Mouse (Mus musculus) thymus, adult 2 months (tissue): ENCODE results near the gene Fhad1. TPM values are rescaled to one million over a fixed set of nuclear protein-coding genes. Genes with fewer than 3 reads are reported as not detected.

Source experiments
- DNase-seq: peaks from one replicate; pipeline ENCODE4 v3.0.0; 2021
- H3K27ac ChIP-seq: fragments of 200-500 bp; 2 replicates; pipeline ENCODE4 v1.5.1; 2012; ENCODE audit warnings: low read length, control low read depth; ENCODE audit not compliant: control insufficient read depth, insufficient read depth
- H3K27me3 ChIP-seq: fragments of 200-500 bp; 2 replicates; pipeline ENCODE4 v1.6.1; 2012; ENCODE audit warnings: mild to moderate bottlenecking, low read length, moderate library complexity, mixed read lengths; ENCODE audit not compliant: control insufficient read depth, insufficient read depth
- H3K36me3 ChIP-seq: fragments of 200-500 bp; 2 replicates; pipeline ENCODE4 v1.6.1; 2012; ENCODE audit warnings: mild to moderate bottlenecking, low read length, moderate library complexity; ENCODE audit not compliant: control insufficient read depth, insufficient read depth
- H3K4me1 ChIP-seq: fragments of 200-500 bp; replicated peaks from 2 replicates; pipeline ENCODE4 v1.6.1; 2012; ENCODE audit warnings: low read length; ENCODE audit not compliant: control insufficient read depth, insufficient read depth
- H3K4me3 ChIP-seq: fragments of 200-500 bp; 2 replicates; pipeline ENCODE4 v1.5.1; 2012; ENCODE audit warnings: mild to moderate bottlenecking, low read length, control low read depth, moderate library complexity; ENCODE audit not compliant: control insufficient read depth, insufficient read depth
- CTCF ChIP-seq: fragments of 200-500 bp; IDR thresholded peaks from 2 replicates; pipeline ENCODE4 v1.5.1; 2012; ENCODE audit warnings: mild to moderate bottlenecking, control low read depth, low read length, moderate library complexity, borderline replicate concordance; ENCODE audit not compliant: control insufficient read depth, poor library complexity, insufficient read depth; ENCODE audit errors: extremely low read depth
- POLR2A ChIP-seq: fragments of 200-500 bp; IDR thresholded peaks from 2 replicates; pipeline ENCODE4 v1.6.1; 2012; ENCODE audit warnings: mild to moderate bottlenecking, low read length, control low read depth, moderate library complexity; ENCODE audit not compliant: control insufficient read depth, poor library complexity, insufficient read depth; ENCODE audit errors: extremely low read depth
- WGBS: fragments of 180-500 bp; shearing (Covaris S2); methylation state at CpG from one replicate; pipeline ENCODE4 v1.1.7; 2018; 5-methylcytosine and 5-hydroxymethylcytosine counted together
- polyA plus RNA-seq: library from polyadenylated mRNA; depleted of rRNA; stranded (reverse); fragments of >200 nt; gene quantifications from 2 replicates; pipeline ENCODE4 v1.2.3, GENCODE M21; 2012

The Fhad1 gene
- polyA plus RNA-seq, 1 experiment = 1.1 TPM

DNA sequence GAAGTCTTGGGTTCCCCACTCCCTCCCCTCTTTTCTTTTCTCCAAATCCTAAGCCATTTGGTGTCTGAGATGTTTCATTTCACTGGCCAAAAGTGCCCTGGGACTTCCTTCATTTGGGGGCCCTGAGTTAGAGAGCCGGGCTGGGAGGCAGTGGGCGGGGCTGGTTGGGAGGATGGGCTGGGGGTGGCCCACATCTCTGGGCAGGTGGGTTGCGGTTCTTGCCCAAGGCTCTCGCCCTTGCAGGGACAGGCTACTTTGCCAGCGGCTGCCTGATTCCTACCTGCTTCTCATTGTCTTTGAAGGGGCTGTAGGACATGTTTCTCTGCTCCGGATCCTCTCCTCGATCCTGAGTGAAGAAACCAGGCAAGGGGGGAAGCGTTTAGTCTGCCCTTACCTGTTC, 116.0 kb downstream of the Fhad1 start:
- Histone ChIP-seq H3K27me3 (no peaks in the 10 kb centered on the region), H3K4me1 (no peaks in the 10 kb centered on the region), H3K36me3 (no peaks in the 10 kb centered on the region), H3K27ac (no peak overlapping the region), H3K4me3 (no peak overlapping the region)
- no peak for DNase-seq
- TF ChIP-seq CTCF (no peak), POLR2A (no peak)
- WGBS = 90% methylated on average over 8 of the region's 8 CpGs

DNA sequence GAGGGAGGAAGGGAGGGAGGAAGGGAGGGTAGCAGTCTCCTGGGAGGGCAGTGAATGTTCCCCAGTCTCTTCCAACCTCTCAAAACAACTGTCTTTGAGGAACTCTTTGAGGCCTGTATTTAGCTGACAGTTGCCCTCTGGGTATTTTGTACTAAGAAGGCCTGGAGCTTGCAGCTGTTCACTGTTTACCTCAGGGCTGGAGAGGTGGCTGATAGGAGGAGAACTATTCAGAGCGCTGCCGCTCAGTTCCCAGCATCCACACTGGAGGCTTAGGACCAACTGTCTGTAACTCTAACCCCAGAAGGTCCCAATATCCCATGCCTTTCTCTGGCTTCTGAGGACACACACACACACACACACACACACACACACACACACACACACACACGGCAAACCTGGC, 117.0 kb downstream of the Fhad1 start:
- no peaks in the 10 kb centered on the region for H3K36me3 ChIP-seq
- H3K4me3 ChIP-seq = no peak overlapping the region
- 70% methylated on average over 3 of the region's 3 CpGs for WGBS
- H3K27ac ChIP-seq = no peak overlapping the region
- no peaks in the 10 kb centered on the region for H3K4me1 ChIP-seq
- no peak for DNase-seq
- TF ChIP-seq POLR2A (no peak), CTCF (no peak)
- H3K27me3 ChIP-seq = no peaks in the 10 kb centered on the region

DNA sequence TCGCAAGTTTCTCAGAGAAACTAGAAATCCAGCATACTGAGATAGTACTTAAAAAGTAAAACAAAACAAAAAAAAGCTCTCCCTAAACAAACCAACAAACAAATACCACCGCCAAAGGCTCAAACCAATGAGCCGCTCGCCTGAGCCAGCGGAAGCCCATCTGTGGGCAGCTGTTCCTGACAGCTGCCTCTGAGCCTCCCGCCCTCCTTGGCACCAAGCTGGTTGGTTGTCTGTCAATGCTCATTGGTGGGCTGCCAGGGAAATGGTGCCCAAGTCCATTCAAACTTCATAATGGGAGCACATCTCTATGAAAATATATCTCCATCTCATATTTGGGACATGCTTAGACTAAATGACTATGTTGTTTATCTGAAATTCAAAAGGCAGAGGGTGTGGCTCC, 117.7 kb downstream of the Fhad1 start:
- Histone ChIP-seq H3K27me3 (no peaks in the 10 kb centered on the region), H3K27ac (no peak overlapping the region)

DNA sequence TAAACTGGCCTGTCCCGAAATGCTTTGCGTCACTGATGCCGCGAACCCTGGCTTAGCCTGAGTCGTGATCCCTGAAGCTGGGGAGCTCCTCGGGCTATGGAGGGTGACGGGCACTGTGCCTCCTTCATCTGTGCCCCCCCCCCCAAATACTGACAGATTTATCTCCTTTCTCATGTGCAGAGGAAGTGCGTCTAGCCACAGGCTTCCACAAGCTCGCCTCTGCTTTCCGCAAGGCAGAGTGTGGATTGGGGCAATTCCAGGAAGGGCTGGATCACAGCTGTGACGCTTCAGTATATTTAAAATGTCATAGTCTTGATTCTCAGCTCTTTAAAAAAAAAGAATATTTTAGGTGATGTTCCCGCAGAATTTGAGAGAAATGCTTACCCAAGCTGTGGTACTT, 119.1 kb downstream of the Fhad1 start:
- no peaks in the 10 kb centered on the region for H3K36me3 ChIP-seq
- no peak overlapping the region for H3K4me3 ChIP-seq
- no peak for DNase-seq
- no peak overlapping the region for H3K27ac ChIP-seq
- H3K4me1 ChIP-seq = no peaks in the 10 kb centered on the region
- no peaks in the 10 kb centered on the region for H3K27me3 ChIP-seq
- WGBS = 13% methylated on average over 12 of the region's 12 CpGs
- no peak for TF ChIP-seq CTCF
- no peak for TF ChIP-seq POLR2A

More for the DNA sequence above, 117.7 kb downstream of the Fhad1 start:
- WGBS = 79% methylated on average over 6 of the region's 6 CpGs
- Histone ChIP-seq H3K36me3 (no peaks in the 10 kb centered on the region), H3K4me1 (no peaks in the 10 kb centered on the region), H3K4me3 (no peak overlapping the region)
- DNase-seq = no peak
- TF ChIP-seq CTCF = no peak
- TF ChIP-seq POLR2A = no peak

DNA sequence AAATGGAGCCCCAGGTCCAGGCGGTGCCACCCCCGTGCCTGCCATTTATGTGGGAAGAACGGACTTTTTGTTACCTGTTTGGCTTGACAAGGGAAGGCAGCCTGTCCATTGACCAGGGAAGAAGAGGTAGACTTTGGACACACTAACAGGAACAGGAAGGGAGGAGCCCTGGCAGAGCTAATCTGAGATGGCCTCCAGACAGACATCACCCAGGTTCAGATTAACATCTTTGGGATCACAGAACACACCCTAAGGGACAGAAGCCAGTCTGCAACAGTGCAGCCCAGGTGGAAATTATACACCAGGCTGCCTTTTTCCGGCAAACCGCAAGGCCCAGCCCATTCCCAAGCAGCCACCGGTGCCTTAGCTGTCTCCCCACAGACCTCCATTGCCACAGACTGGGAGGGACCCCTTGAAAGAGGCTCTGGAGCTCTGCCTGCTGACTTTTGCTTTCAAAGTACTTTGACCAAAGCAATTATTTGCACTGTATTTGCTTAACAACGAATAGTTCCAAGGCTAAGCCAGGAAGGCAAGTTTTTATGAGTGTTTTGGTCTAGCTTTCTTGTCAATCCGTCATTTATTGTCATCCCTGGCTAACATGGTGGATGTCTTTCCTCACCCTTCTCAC, 121.6 kb downstream of the Fhad1 start:
- Histone ChIP-seq H3K36me3 (no peaks in the 10 kb centered on the region), H3K27me3 (no peaks in the 10 kb centered on the region), H3K27ac (no peak overlapping the region), H3K4me3 (no peak overlapping the region), H3K4me1 (no peaks in the 10 kb centered on the region)
- DNase-seq = no peak
- no peak for TF ChIP-seq POLR2A
- no peak for TF ChIP-seq CTCF
- WGBS = 91% methylated on average over 8 of the region's 8 CpGs

DNA sequence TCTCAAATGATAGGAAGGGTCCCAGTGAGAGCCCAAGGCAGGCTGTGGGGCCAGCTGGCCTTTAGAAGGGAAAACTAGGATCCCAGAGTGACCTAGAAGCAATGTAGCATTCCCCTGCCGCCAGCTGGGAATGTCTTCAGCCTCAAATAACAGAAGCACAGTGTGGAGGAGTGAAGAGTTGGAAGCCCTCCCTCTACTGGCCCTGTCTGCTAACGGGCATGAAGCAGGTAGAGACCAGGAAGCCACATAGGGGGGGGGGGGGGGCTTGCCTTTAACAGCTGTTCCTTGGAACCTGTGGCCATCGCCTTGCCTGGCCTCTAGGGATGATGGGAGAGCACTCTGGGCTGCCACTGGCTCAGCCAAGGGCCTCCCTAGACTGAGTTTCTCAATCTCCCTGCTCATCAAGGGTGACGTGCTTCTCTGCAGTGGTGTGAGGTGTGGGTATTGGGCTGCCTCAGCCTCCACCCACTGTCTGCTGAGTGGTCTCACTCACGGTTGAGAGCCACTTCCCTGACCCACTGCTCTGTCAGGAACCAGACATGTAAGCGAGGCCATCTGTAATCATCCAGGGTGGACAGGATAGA, 128.4 kb downstream of the Fhad1 start:
- no peaks in the 10 kb centered on the region for H3K27me3 ChIP-seq

DNA sequence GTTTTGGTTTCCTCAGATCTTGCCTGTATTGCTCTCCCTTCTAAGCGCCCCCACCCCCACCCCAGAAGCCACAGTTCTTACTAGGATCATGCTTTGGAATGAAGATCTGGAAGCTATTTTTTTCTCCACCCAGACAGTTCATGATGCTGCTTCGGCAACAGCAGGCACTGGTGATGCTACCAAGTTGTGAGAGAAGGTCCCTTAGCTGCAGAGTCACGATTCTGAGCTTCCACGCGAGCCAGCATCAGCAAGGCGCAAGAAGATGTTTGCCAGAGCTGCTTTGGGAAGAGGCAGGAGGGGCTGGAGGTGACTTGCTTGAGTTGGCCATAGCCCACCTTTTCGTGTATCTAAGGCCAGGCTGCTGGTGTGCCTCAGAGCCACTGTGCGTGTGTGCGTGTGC, 129.4 kb downstream of the Fhad1 start:
- Histone ChIP-seq H3K36me3 (no peaks in the 10 kb centered on the region), H3K4me3 (no peak overlapping the region), H3K4me1 (no peaks in the 10 kb centered on the region), H3K27ac (no peak overlapping the region), H3K27me3 (no peaks in the 10 kb centered on the region)
- no peak for TF ChIP-seq CTCF
- no peak for TF ChIP-seq POLR2A
- DNase-seq = no peak
- 86% methylated on average over 9 of the region's 9 CpGs for WGBS

More for the DNA sequence above, 128.4 kb downstream of the Fhad1 start:
- no peaks in the 10 kb centered on the region for H3K4me1 ChIP-seq
- WGBS = 44% methylated on average over 6 of the region's 6 CpGs
- no peak overlapping the region for H3K27ac ChIP-seq
- H3K4me3 ChIP-seq = no peak overlapping the region
- H3K36me3 ChIP-seq = no peaks in the 10 kb centered on the region
- TF ChIP-seq POLR2A (no peak), CTCF (no peak)
- no peak for DNase-seq
